Mouse (Mus musculus) liver, embryonic 14.5 days (tissue): ENCODE data around the gene Gm13272. TPM values are rescaled to one million over a fixed set of nuclear protein-coding genes. Genes with fewer than 3 reads are reported as not detected.
A peak's percentile ranks its signal among the peaks of the same experiment; 100 is the strongest.
"Not testable (repeated sequence)": the region's sequence is repeated elsewhere in the genome, so short reads cannot be mapped to it uniquely, and the experiment has no call there.

Source experiments
- ATAC-seq: fragments of 200-750 bp; cut with Nextera tagmentation; 2 replicates; pipeline ENCODE4 v1.8.0; 2017; ENCODE audit warnings: moderate number of reproducible peaks, mild to moderate bottlenecking, moderate library complexity; ENCODE audit not compliant: insufficient read depth
- DNase-seq, 3 experiments: peaks; one replicate each; pipeline ENCODE4 v3.0.0-alpha.2; 2012 to 2013; ENCODE audit warnings: low read depth in 3 of 3, low spot score in 3 of 3
- H3K27ac ChIP-seq: fragments of 300-500 bp; sonication (generic); 2 replicates; pipeline ENCODE4 v1.5.1; 2014; ENCODE audit warnings: moderate library complexity, mild to moderate bottlenecking, control low read depth, inconsistent platforms
- H3K27me3 ChIP-seq: fragments of 300-500 bp; sonication (generic); 2 replicates; pipeline ENCODE4 v1.6.1; 2014; ENCODE audit warnings: mild to moderate bottlenecking, low read length, moderate library complexity; ENCODE audit not compliant: control insufficient read depth, insufficient read depth
- H3K36me3 ChIP-seq: fragments of 300-500 bp; sonication (generic); replicated peaks from 2 replicates; pipeline ENCODE4 v1.6.1; 2014; ENCODE audit warnings: low read depth; ENCODE audit not compliant: control insufficient read depth, insufficient read depth
- H3K4me1 ChIP-seq, 2 experiments: fragments of 200-500 bp in 1 of 2; fragments of 300-500 bp in 1 of 2; sonication (generic) in 1 of 2; replicated peaks; 2 replicates each; pipeline ENCODE4 v1.6.1; 2012 to 2014; ENCODE audit warnings: antibody characterized with exemption in 1 of 2, inconsistent platforms in 1 of 2, low read length in 1 of 2; ENCODE audit not compliant: control insufficient read depth in 2 of 2, insufficient read depth in 2 of 2
- H3K4me2 ChIP-seq: fragments of 300-500 bp; sonication (generic); 2 replicates; pipeline ENCODE4 v1.6.1; 2014; ENCODE audit warnings: low read depth, mild to moderate bottlenecking, control low read depth, moderate library complexity
- H3K4me3 ChIP-seq, 2 experiments: fragments of 200-500 bp in 1 of 2; fragments of 300-500 bp in 1 of 2; sonication (generic) in 1 of 2; 2 replicates each; pipeline ENCODE4 v1.5.1; 2012 to 2014; ENCODE audit warnings: low read depth in 2 of 2, low read length in 2 of 2, mild to moderate bottlenecking in 2 of 2, control low read depth in 1 of 2, inconsistent platforms in 1 of 2, moderate library complexity in 1 of 2; ENCODE audit not compliant: insufficient read depth in 1 of 2
- H3K9ac ChIP-seq: fragments of 300-500 bp; sonication (generic); replicated peaks from 2 replicates; pipeline ENCODE4 v1.6.1; 2014; ENCODE audit warnings: mild to moderate bottlenecking, control low read depth, moderate library complexity
- H3K9me3 ChIP-seq: fragments of 300-500 bp; sonication (generic); 2 replicates; pipeline ENCODE4 v1.6.1; 2016; ENCODE audit warnings: low read length, mixed read lengths; ENCODE audit not compliant: control insufficient read depth
- CTCF ChIP-seq: IDR thresholded peaks from 2 replicates; pipeline ENCODE4 v1.5.1; 2016; ENCODE audit warnings: antibody characterized with exemption, low read depth, control low read depth
- WGBS: fragments of 180-500 bp; shearing (Covaris S2); extraction: QIAGEN DNeasy Blood & Tissue Kit; methylation state at CpG from one replicate; pipeline ENCODE4 v1.1.7; 2014; ENCODE audit not compliant: insufficient replicate concordance; 5-methylcytosine and 5-hydroxymethylcytosine counted together
- polyA plus RNA-seq, 2 experiments: library from polyadenylated mRNA; depleted of rRNA in 1 of 2; stranded (reverse) in 1 of 2; unstranded in 1 of 2; fragments of >200 nt; fragmentation: Nextera tagmentation in 1 of 2; extraction: Ambion mirVana in 1 of 2; gene quantifications; 2 replicates each; pipeline versions ENCODE4 v1.2.1 to v1.2.3; 2012 to 2014

The Gm13272 gene
- polyA plus RNA-seq, 2 experiments: not detected

- Histone ChIP-seq H3K4me3 (peak overlapping the region in 1 of 2 experiments; percentile 49; a peak in 2 of 4 replicates), H3K4me2 (peak overlapping the region; percentile 33)
- not testable (repeated sequence) for H3K36me3 ChIP-seq, H3K9me3 ChIP-seq, H3K4me1 ChIP-seq, ATAC-seq, H3K27me3 ChIP-seq, DNase-seq, H3K27ac ChIP-seq, H3K9ac ChIP-seq
- 2% methylated on average over 9 of the region's 31 CpGs for WGBS
Observed at GRCm38 (mm10) chr4:88782335-88782734, 2.7 kb downstream of the Gm13272 start.

- H3K9me3 ChIP-seq, H3K36me3 ChIP-seq, H3K27me3 ChIP-seq, H3K4me2 ChIP-seq, DNase-seq, ATAC-seq, H3K4me3 ChIP-seq, H3K27ac ChIP-seq, H3K9ac ChIP-seq, H3K4me1 ChIP-seq: not testable (repeated sequence)
- no CpG with 5 or more reads among the region's 27 CpGs for WGBS
Observed at GRCm38 (mm10) chr4:88785409-88785808, 5.8 kb downstream of the Gm13272 start, which contains the start of gene Gm13276. Gene Gm13276, plus strand, starts transcription at chr4:88785709.

- no CpG with 5 or more reads among the region's 28 CpGs for WGBS
- not testable (repeated sequence) for H3K4me3 ChIP-seq, H3K9ac ChIP-seq
Observed at GRCm38 (mm10) chr4:88788402-88788801, 8.8 kb downstream of the Gm13272 start, which contains the start of gene Gm13277. Gene Gm13277, plus strand, starts transcription at chr4:88788632.

GRCm38 (mm10) chr4:88791250-88791649 is 11.6 kb downstream of the Gm13272 start, which contains the start of gene Gm13278:
Gene Gm13278, plus strand, starts transcription at chr4:88791550.
- not testable (repeated sequence) for H3K27ac ChIP-seq, H3K36me3 ChIP-seq, ATAC-seq, H3K27me3 ChIP-seq, H3K9me3 ChIP-seq, DNase-seq, H3K4me3 ChIP-seq, H3K4me2 ChIP-seq, H3K4me1 ChIP-seq, H3K9ac ChIP-seq
- WGBS: no CpG with 5 or more reads among the region's 28 CpGs

More at GRCm38 (mm10) chr4:88788402-88788801, 8.8 kb downstream of the Gm13272 start, which contains the start of gene Gm13277:
- not testable (repeated sequence) for H3K4me1 ChIP-seq, DNase-seq, H3K27ac ChIP-seq, H3K9me3 ChIP-seq, H3K4me2 ChIP-seq, H3K27me3 ChIP-seq, ATAC-seq, H3K36me3 ChIP-seq
- TF ChIP-seq CTCF: peak; percentile 66

GRCm38 (mm10) chr4:88793936-88794675 is 14.5 kb downstream of the Gm13272 start, which contains the start of gene Gm13275:
Gene Gm13275, plus strand, starts transcription at chr4:88794487.
- H3K27me3 ChIP-seq, H3K9me3 ChIP-seq, H3K4me3 ChIP-seq, H3K9ac ChIP-seq, ATAC-seq, H3K27ac ChIP-seq, H3K36me3 ChIP-seq, DNase-seq, H3K4me1 ChIP-seq, H3K4me2 ChIP-seq: not testable (repeated sequence)
- peak; percentile 43 for TF ChIP-seq CTCF
- 0% methylated on average over 9 of the region's 52 CpGs for WGBS

- H3K27me3 ChIP-seq, ATAC-seq, H3K4me3 ChIP-seq, H3K36me3 ChIP-seq, H3K4me2 ChIP-seq, DNase-seq, H3K27ac ChIP-seq, H3K9ac ChIP-seq, H3K9me3 ChIP-seq, H3K4me1 ChIP-seq: not testable (repeated sequence)
- WGBS: no CpG with 5 or more reads among the region's 28 CpGs
Observed at GRCm38 (mm10) chr4:88797097-88797496, 17.4 kb downstream of the Gm13272 start, which contains the start of gene Gm13279. Gene Gm13279, plus strand, starts transcription at chr4:88797397.

GRCm38 (mm10) chr4:88799365-88799764 is 19.7 kb downstream of the Gm13272 start, which contains the start of gene Gm13285:
Gene Gm13285, plus strand, starts transcription at chr4:88799665.
- not testable (repeated sequence) for H3K9ac ChIP-seq, H3K36me3 ChIP-seq, H3K27ac ChIP-seq, DNase-seq, H3K4me1 ChIP-seq, H3K4me2 ChIP-seq, H3K27me3 ChIP-seq, H3K9me3 ChIP-seq, H3K4me3 ChIP-seq, ATAC-seq
- 4% methylated on average over 2 of the region's 7 CpGs for WGBS

GRCm38 (mm10) chr4:88802954-88803353 is 23.3 kb downstream of the Gm13272 start, which contains the start of gene Gm13287:
Gene Gm13287, plus strand, starts transcription at chr4:88803254.
- H3K27ac ChIP-seq, H3K4me3 ChIP-seq, DNase-seq, H3K4me2 ChIP-seq, H3K9me3 ChIP-seq, H3K9ac ChIP-seq, H3K27me3 ChIP-seq, H3K36me3 ChIP-seq, H3K4me1 ChIP-seq, ATAC-seq: not testable (repeated sequence)
- no CpG with 5 or more reads among the region's 29 CpGs for WGBS
